Mouse (Mus musculus): Measurements from ENCODE around the gene Vash2. TPM values are rescaled to one million over a fixed set of nuclear protein-coding genes. Genes with fewer than 3 reads are reported as not detected.

Gene Vash2
- total and polyA plus RNA-seq, 3 experiments: 0.04 to 0.17 (median 0.16) TPM

DNA sequence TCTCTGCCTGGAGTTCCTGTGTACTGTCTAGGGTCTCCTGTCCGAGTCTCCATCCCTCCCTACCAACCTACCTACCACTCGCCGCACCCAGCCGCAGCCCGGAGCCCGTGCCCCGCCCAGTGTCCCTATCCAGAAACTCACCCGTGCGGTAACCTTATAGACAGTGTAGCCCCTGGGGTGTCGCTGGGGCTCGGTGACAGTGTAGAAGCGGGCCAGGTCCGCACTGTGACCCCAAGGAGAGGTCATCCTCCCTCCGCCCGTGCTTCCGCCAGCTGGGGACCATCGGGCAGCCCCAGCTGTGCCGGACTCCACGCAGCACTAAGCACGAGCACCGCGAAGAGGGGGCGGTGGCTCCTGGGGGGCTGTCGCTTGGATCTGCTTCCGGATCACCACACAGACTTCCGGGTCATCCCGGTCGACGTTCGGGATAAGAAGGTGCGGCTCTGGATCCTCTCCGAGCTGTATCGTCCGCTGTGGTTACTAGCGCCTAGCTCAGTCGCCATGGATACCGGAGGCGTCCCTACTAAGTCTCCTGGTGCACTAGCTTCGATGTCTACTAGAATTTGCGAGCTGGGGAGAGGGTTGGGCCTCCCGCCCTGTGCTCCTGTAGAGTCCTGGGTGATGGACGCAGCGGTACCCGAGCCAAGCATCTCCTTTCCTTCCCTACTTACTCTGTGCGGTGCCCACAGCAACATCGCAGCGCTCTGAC, 67.5 kb downstream of the Vash2 start, which contains the start of gene Rps6kc1 (continued):
- TF ChIP-seq ZKSCAN1 (IDR thresholded peaks at IDR 0.05; ENCODE audit: borderline replicate concordance, low read depth, low read length) (no peak), MXI1 (IDR thresholded peaks at IDR 0.05; ENCODE audit: low read depth, low read length) (peak; percentile 93), POLR2AphosphoS2 (IDR thresholded peaks at IDR 0.05; ENCODE audit: low read depth, low read length) (no peak; the same call in 1 of the 2 replicates), CTCF (conservative IDR thresholded peaks at IDR 0.05 in 1 of 2, IDR thresholded peaks at IDR 0.05 in 1 of 2; ENCODE audit: low read depth in 2 of 2, low read length in 2 of 2) (no peak), TCF12 (IDR thresholded peaks at IDR 0.05; ENCODE audit: low read depth, low read length) (peak; percentile 67), UBTF (IDR thresholded peaks at IDR 0.05; ENCODE audit: low read depth, low read length) (0 out of 2 replicates have a peak, but pooled peaks have one; percentile 52), ZMIZ1 (IDR thresholded peaks at IDR 0.05; ENCODE audit: low read depth, low read length) (peak; percentile 60; the same call in 1 of the 2 replicates), JUN (IDR thresholded peaks at IDR 0.05; ENCODE audit: insufficient read depth, low read depth, low read length) (no peak), SMC3 (IDR thresholded peaks at IDR 0.05; ENCODE audit: low read depth, low read length) (no peak)

DNA sequence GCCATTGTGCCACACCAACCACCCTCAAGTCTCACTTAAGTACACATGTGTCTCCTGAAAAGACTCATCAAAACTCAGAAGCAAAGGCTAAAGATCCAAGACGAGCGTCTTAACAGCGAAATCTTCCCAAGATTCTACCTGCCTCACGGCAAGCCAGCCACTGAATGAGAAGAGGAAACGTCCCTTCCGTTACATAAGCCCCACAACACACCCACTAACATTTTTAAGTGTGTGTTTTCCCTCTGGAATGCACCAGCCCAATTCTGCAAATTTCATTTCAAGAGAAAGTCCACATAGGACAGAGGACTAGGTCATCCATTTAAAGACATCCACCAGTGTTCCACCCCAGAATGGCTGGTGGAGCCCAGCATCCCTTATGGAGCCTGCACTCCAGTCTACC, 68.3 kb downstream of the Vash2 start:
- Histone ChIP-seq H3K36me3 (replicated peaks in 1 of 2; ENCODE audit: control insufficient read depth in 1 of 2, insufficient read depth in 1 of 2, low read length in 1 of 2) (peaks cover 0 to 10% of the 10 kb centered on the region in 2 experiments), H3K27me3 (replicated peaks) (no peaks in the 10 kb centered on the region), H3K9ac (ENCODE audit: insufficient read depth, low read depth) (peak overlapping the region; percentile 33; the same call in 1 of the 2 replicates), H3K4me1 (ENCODE audit: control insufficient read depth in 1 of 2, insufficient read depth in 2 of 2) (peaks cover 2 to 24% of the 10 kb centered on the region in 2 experiments), H3K4me2 (ENCODE audit: insufficient read depth, low read depth, poor library complexity, severe bottlenecking) (peak overlapping the region; percentile 66), H3K4me3 (replicated peaks in 1 of 3; ENCODE audit: low read depth in 2 of 3, low read length in 2 of 3, poor library complexity in 1 of 3) (peak overlapping the region; percentile 67 to 89 (median 78)), H3K9me3 (replicated peaks; ENCODE audit: low read length) (no peaks in the 10 kb centered on the region), H3K79me2 (replicated peaks; ENCODE audit: control insufficient read depth, extremely low read depth, insufficient read depth, poor library complexity, severe bottlenecking) (no peaks in the 10 kb centered on the region), H3K27ac (ENCODE audit: insufficient read depth, low read depth) (no peak overlapping the region)
- DNase-seq (ENCODE audit: extremely low read depth): no peak
- no peak for TF ChIP-seq RAD21 (IDR thresholded peaks at IDR 0.05; ENCODE audit: low read depth, low read length)
- dilution Hi-C loops (cut with MboI; ENCODE audit: extremely low pct_ligation_motif_present, extremely low pct_unique_long_range_greater_than_20kb, low sequenced_read_pairs): no loop called here
- in situ Hi-C loops (cut with MboI; ENCODE audit: low pct_ligation_motif_present, low pct_unique_long_range_greater_than_20kb, low sequenced_read_pairs): no loop called here

DNA sequence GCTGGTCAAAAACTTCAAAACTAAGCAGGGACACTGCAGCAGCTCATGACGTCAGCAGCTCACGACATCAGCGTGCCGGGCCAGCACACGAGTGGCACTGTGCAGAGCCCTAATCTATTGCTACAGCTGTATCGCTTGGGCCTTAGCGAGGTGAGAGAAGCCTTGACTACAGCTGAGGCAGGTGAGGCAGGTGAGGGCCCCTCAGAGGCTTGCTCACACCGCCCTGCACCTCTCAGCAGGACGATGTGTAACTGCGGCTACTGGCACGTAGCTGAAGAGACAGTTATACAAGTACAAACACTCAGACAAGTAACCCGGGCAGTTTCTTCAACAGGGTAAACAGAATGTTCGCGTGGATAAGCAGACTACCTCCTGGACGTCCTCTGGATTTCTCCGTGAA, 74.4 kb downstream of the Vash2 start:
- dilution Hi-C loops (cut with MboI; ENCODE audit: extremely low pct_ligation_motif_present, extremely low pct_unique_long_range_greater_than_20kb, low sequenced_read_pairs): no loop called here
- Histone ChIP-seq H3K27me3 (replicated peaks) (no peaks in the 10 kb centered on the region), H3K27ac (ENCODE audit: insufficient read depth, low read depth) (no peak overlapping the region), H3K9me3 (replicated peaks; ENCODE audit: low read length) (no peaks in the 10 kb centered on the region), H3K9ac (ENCODE audit: insufficient read depth, low read depth) (no peak overlapping the region), H3K4me2 (ENCODE audit: insufficient read depth, low read depth, poor library complexity, severe bottlenecking) (no peak overlapping the region), H3K4me1 (ENCODE audit: control insufficient read depth in 1 of 2, insufficient read depth in 2 of 2) (peaks cover 2 to 9% of the 10 kb centered on the region in 2 experiments; a peak in 3 of 4 replicates), H3K36me3 (replicated peaks in 1 of 2; ENCODE audit: control insufficient read depth in 1 of 2, insufficient read depth in 1 of 2, low read length in 1 of 2) (peaks cover 10 to 49% of the 10 kb centered on the region in 2 experiments), H3K79me2 (replicated peaks; ENCODE audit: control insufficient read depth, extremely low read depth, insufficient read depth, poor library complexity, severe bottlenecking) (no peaks in the 10 kb centered on the region), H3K4me3 (replicated peaks in 1 of 3; ENCODE audit: low read depth in 2 of 3, low read length in 2 of 3, poor library complexity in 1 of 3) (no peak overlapping the region)
- no peak for DNase-seq (ENCODE audit: extremely low read depth)
- TF ChIP-seq MAX (IDR thresholded peaks at IDR 0.05; ENCODE audit: low read length) (no peak), USF1 (IDR thresholded peaks at IDR 0.05; ENCODE audit: low read depth, low read length) (no peak), MEF2A (IDR thresholded peaks at IDR 0.05; ENCODE audit: borderline replicate concordance, low read depth, low read length) (no peak)
- in situ Hi-C loops (cut with MboI; ENCODE audit: low pct_ligation_motif_present, low pct_unique_long_range_greater_than_20kb, low sequenced_read_pairs): no loop called here
